Mouse (Mus musculus) spleen, adult 2 months (tissue): ENCODE results near the gene Hyal2.

Experiments
- CTCF ChIP-seq: fragments of 200-500 bp; IDR thresholded peaks from 2 replicates; pipeline ENCODE4 v1.5.1; 2011; ENCODE audit warnings: mild to moderate bottlenecking, inconsistent platforms; ENCODE audit not compliant: insufficient read depth, insufficient read length, insufficient replicate concordance; ENCODE audit errors: extremely low read depth
- POLR2A ChIP-seq: fragments of 200-500 bp; IDR thresholded peaks from 2 replicates; pipeline ENCODE4 v1.6.1; 2011; ENCODE audit warnings: low read depth, low read length, inconsistent platforms

DNA sequence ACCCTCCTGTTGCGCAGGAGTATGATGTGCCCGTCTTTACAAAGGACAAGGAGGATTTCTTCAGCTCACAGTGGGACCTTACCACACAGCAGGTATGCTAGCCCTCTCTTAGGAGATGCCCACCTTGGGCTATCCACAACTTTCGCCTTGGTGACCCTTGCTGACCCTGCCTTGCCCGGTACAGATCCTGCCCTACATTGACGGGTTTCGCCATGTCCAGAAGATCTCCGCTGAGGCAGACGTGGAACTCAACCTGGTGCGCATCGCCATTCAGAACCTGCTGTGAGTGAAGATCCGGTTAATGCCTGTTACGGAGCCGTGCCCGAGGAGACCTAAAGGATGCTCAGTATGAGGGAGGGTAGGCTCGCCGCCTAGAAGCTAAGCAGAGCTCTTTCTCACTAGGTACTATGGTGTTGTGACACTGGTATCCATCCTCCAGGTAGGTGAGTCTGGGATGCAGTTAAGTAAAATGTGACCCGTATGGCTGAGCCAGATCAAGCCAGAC is 23.5 kb upstream of the Hyal2 start:
- TF ChIP-seq CTCF (no peak), POLR2A (no peak)
